Mouse (Mus musculus): ENCODE results near the gene Nav2.

Nav2 gene

GRCm38 (mm10) chr7:48891029-48891428 lies 17.5 kb upstream of the Nav2 start:
- 71% methylated on average over 5 of the region's 5 CpGs for WGBS

- 85% methylated on average over 7 of the region's 7 CpGs for WGBS
Measured at GRCm38 (mm10) chr7:48893093-48893492, 15.4 kb upstream of the Nav2 start.

- 1% methylated on average over 6 of the region's 6 CpGs for WGBS
Measured at GRCm38 (mm10) chr7:48894152-48894551, 14.4 kb upstream of the Nav2 start.

GRCm38 (mm10) chr7:48894763-48895162 lies 13.8 kb upstream of the Nav2 start:
- 60% methylated on average over 6 of the region's 6 CpGs for WGBS

GRCm38 (mm10) chr7:48895475-48895874 lies 13.0 kb upstream of the Nav2 start:
- 74% methylated on average over 4 of the region's 4 CpGs for WGBS

GRCm38 (mm10) chr7:48896051-48896450 lies 12.5 kb upstream of the Nav2 start:
- WGBS: 86% methylated on average over 4 of the region's 4 CpGs

GRCm38 (mm10) chr7:48897539-48898163 lies 10.9 kb upstream of the Nav2 start:
- 39% methylated on average over 24 of the region's 24 CpGs for WGBS

- 83% methylated on average over 9 of the region's 9 CpGs for WGBS
Measured at GRCm38 (mm10) chr7:48898416-48898815, 10.1 kb upstream of the Nav2 start.

GRCm38 (mm10) chr7:48900408-48901167 lies 7.9 kb upstream of the Nav2 start:
- WGBS: 75% methylated on average over 8 of the region's 8 CpGs

- WGBS: 83% methylated on average over 2 of the region's 2 CpGs
Measured at GRCm38 (mm10) chr7:48902454-48902853, 6.1 kb upstream of the Nav2 start.

- 40% methylated on average over 4 of the region's 4 CpGs for WGBS
Measured at GRCm38 (mm10) chr7:48909342-48909671, 791 bp downstream of the Nav2 start.

GRCm38 (mm10) chr7:48910282-48910681 lies 1.8 kb downstream of the Nav2 start:
- WGBS: 68% methylated on average over 6 of the region's 6 CpGs

GRCm38 (mm10) chr7:48914630-48915506 lies 6.4 kb downstream of the Nav2 start:
- WGBS: 71% methylated on average over 12 of the region's 12 CpGs

GRCm38 (mm10) chr7:48917463-48917862 lies 8.9 kb downstream of the Nav2 start:
- 44% methylated on average over 5 of the region's 5 CpGs for WGBS

- WGBS: 30% methylated on average over 5 of the region's 5 CpGs
Measured at GRCm38 (mm10) chr7:48917988-48918387, 9.5 kb downstream of the Nav2 start.

GRCm38 (mm10) chr7:48918389-48918788 lies 9.9 kb downstream of the Nav2 start:
- WGBS: 42% methylated on average over 11 of the region's 11 CpGs

- WGBS: 92% methylated on average over 10 of the region's 10 CpGs
Measured at GRCm38 (mm10) chr7:48923620-48924019, 15.1 kb downstream of the Nav2 start.

GRCm38 (mm10) chr7:48925214-48925613 lies 16.7 kb downstream of the Nav2 start:
- 85% methylated on average over 3 of the region's 3 CpGs for WGBS

GRCm38 (mm10) chr7:48928364-48928763 lies 19.8 kb downstream of the Nav2 start:
- WGBS: 23% methylated on average over 3 of the region's 3 CpGs

GRCm38 (mm10) chr7:48930399-48930798 lies 21.9 kb downstream of the Nav2 start:
- WGBS: 72% methylated on average over 5 of the region's 5 CpGs

GRCm38 (mm10) chr7:48932138-48932537 lies 23.6 kb downstream of the Nav2 start:
- WGBS: 88% methylated on average over 2 of the region's 2 CpGs

- 90% methylated on average over 2 of the region's 2 CpGs for WGBS
Measured at GRCm38 (mm10) chr7:48934816-48935215, 26.3 kb downstream of the Nav2 start.

- 79% methylated on average over 11 of the region's 11 CpGs for WGBS
Measured at GRCm38 (mm10) chr7:48937562-48937961, 29.0 kb downstream of the Nav2 start.
